Mouse (Mus musculus) kidney, adult 8-10 months (tissue): ENCODE data around the gene Gm49388.

ENCODE experiments used
- DNase-seq, 2 experiments: peaks; one replicate each; pipeline ENCODE4 v3.0.0; 2022

Gm49388 gene

DNA sequence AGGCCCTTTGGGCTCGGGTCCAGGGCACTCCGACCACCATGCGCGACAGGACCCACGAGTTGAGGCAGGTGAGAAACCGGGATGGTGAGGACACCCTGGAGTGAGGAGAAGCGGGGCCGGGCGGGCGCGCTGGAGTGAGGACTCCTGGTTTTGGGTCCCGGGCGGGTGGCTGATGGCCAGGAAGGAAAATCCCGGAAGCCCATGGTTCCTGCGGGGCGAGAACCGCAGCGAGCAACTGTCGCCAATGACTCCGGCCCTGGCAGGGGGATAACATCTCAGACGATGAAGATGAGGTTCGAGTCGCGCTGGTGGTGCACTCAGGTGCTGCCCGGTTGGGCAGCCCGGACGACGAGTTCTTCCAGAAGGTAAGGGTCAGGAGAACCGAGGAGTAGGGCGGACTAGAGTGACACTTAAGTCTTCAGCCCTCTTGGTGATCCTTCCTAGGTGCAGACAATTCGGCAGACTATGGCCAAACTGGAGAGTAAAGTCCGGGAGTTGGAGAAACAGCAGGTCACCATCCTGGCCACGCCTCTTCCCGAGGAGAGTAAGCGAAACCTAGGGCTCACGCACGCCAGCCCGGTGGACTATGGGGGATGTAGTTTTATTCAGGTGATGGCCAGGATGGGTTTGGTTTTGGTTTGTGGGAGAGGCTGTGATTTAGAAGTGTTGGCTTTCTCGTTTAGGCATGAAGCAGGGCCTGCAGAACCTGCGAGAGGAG lies 56.8 kb downstream of the Gm49388 start:
- peak; percentile 85 to 89 for DNase-seq

DNA sequence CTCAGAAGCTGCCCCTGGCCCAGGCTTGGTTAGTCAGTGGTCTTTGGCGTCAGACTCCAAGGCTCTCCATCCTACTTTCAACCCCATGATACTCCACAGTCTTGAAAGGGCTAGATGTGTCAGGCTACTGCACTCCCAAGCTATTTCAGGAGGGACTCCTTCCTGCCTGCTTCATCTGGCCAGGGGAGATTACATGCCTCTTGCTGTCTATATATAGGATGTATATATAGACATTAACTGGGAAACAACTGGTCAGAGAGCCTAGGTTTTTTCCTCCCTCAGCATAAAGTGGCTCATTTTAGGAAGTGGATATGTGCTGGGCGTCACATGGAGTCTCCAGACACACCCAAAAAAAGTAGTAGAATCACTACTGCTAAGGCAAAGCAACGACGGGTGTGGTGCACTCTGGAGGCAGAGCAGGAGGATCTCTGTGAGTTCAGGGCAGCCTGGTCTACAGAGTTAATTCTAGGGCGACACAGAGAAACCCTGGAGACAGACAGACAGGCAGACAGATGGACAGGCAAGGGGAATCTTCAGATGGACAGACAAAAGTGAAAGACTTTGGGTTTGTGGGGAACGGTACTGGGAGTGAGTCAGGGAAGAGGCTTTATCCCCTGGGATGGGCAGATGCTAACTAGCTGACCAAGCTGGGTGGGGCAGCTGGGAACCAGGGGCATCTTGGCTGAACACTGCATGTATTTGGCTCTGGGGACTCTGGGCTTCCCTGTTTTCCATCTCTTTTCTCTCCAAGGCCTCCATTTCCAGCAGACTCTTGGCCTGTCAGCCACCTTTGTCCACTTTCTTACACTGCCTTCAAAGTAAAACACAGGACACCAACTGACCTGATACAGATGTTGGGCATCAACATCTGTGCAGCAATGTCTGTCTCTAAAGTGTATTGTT lies 64.8 kb downstream of the Gm49388 start:
- no peak for DNase-seq

GRCm38 (mm10) chr7:127850906-127851305 lies 65.5 kb downstream of the Gm49388 start:
- no peak for DNase-seq
